Mouse (Mus musculus) liver, postnatal 0 days (tissue): ENCODE data around the gene Sod3.

Experiments used
- CTCF ChIP-seq: sonication (generic); IDR thresholded peaks from 2 replicates; pipeline ENCODE4 v1.5.1; 2016; ENCODE audit warnings: antibody characterized with exemption, low read depth
- EP300 ChIP-seq: IDR thresholded peaks from 2 replicates; pipeline ENCODE4 v1.6.1; 2016; ENCODE audit warnings: antibody characterized with exemption, low read depth, mild to moderate bottlenecking

DNA sequence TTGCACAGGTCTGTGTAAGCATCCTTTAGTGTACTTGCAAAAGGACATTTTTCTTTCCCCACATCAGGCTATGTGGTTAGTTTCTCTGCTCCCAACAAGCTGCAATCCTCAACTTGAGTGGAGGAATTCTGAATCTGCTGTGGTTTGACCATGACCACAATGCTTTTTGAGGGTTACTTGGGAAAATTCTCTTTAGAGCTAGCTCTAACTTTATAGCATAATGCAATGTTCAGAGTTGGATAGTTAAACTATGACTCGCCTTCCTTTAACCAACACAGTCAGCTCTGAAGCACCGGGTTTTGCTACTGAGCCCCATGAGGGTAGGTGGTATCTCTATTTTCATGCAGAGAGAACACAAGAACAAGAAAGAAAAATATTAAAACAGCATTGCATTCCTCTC, 12.0 kb upstream of the Sod3 start:
- TF ChIP-seq CTCF (no peak), EP300 (no peak)
